Comparison of ENCODE assay signal across 8 mouse cellular contexts in the genomic region with DNA sequence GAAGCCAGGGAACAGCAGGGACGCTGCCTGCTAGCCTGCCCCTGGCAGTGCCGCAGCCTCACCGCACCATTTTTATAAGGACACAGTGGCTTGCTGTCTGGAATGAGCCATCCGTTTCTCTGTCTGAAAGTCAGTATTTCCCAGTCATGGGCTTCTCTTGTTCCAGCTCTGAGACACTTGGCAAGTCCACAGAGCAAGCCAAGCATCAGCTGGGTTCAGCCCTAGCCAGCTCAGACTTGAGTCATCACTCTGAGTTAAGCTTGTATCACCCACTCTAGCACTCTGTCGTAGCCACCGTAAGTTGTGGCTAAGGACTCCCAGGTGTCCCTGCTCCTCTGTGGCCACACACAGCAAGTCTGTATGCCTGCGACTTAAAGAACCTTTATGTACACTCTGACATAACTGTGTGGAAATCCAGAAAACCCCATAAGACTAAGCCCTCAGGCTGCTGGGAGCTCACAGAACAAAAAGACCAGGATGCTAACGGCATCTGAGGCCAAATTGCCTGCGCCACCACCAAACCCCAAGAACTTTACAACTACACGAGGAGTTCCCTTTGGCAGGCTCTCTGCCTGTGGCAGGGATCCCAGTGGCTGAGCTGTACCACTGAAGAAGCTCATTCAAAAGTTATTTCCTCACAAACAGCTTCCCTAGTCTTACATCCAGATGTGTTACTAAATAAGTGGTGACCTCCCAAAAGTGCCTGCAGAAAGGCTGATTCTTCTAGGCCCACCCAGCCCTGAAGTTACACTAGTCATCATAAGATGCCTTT.
DNase-seq lines count a peak whose midpoint lies in the region; ATAC-seq and TF ChIP-seq lines count a peak whose summit lies in the region.

No protein-coding gene starts in this region.

- no peaks in the 10 kb centered on the region for H3K27me3 ChIP-seq in embryonic facial prominence, embryonic 13.5 days
- H3K27me3 ChIP-seq in embryonic facial prominence, embryonic 10.5 days (replicated peaks; ENCODE audit: low read depth, poor library complexity, severe bottlenecking): no peaks in the 10 kb centered on the region
- no peaks in the 10 kb centered on the region for H3K27me3 ChIP-seq in liver, embryonic 11.5 days (replicated peaks; ENCODE audit: control insufficient read depth, insufficient read depth, low read length)
- H3K27me3 ChIP-seq in liver, postnatal 0 days (ENCODE audit: insufficient read depth, low read length): no peaks in the 10 kb centered on the region

- H3K4me3 ChIP-seq in embryonic facial prominence, embryonic 13.5 days: no peak overlapping the region
- H3K4me3 ChIP-seq in embryonic facial prominence, embryonic 10.5 days: no peak overlapping the region
- no peak overlapping the region for H3K4me3 ChIP-seq in liver, embryonic 11.5 days (ENCODE audit: low read depth, low read length)
- no peak overlapping the region for H3K4me3 ChIP-seq in liver, postnatal 0 days (ENCODE audit: low read depth, low read length)

- DNase-seq in embryonic facial prominence, embryonic 10.5 days (ENCODE audit: low spot score): no peak
- peak; percentile 71 for DNase-seq in urinary bladder, postnatal 14 days (ENCODE audit: low spot score)
- DNase-seq in urinary bladder, adult 2 months (ENCODE audit: low spot score): no peak
- peak; percentile 44 to 55 for DNase-seq in left cerebral cortex, postnatal 14 days (ENCODE audit: low spot score in 2 of 2)
- peak; percentile 41 for DNase-seq in right cerebral cortex, postnatal 4 days
- DNase-seq in liver, embryonic 11.5 days (ENCODE audit: low spot score): no peak
- DNase-seq in liver, postnatal 0 days: no peak

- no peaks in the 10 kb centered on the region for H3K9me3 ChIP-seq in embryonic facial prominence, embryonic 13.5 days
- no peaks in the 10 kb centered on the region for H3K9me3 ChIP-seq in embryonic facial prominence, embryonic 10.5 days
- no peaks in the 10 kb centered on the region for H3K9me3 ChIP-seq in liver, embryonic 11.5 days (ENCODE audit: control insufficient read depth, low read length)
- H3K9me3 ChIP-seq in liver, postnatal 0 days (ENCODE audit: low read length): no peaks in the 10 kb centered on the region

- no peak overlapping the region for H3K9ac ChIP-seq in embryonic facial prominence, embryonic 13.5 days
- H3K9ac ChIP-seq in liver, embryonic 11.5 days (ENCODE audit: low read depth, low read length): no peak overlapping the region
- no peak overlapping the region for H3K9ac ChIP-seq in liver, postnatal 0 days (replicated peaks)

- no peak for TF ChIP-seq EP300 in liver, postnatal 0 days (IDR thresholded peaks at IDR 0.05; ENCODE audit: low read depth)

- WGBS in embryonic facial prominence, embryonic 13.5 days: 70% methylated on average over 10 of the region's 10 CpGs
- WGBS in embryonic facial prominence, embryonic 10.5 days: 90% methylated on average over 10 of the region's 10 CpGs
- WGBS in liver, embryonic 11.5 days: 82% methylated on average over 10 of the region's 10 CpGs
- 76% methylated on average over 10 of the region's 10 CpGs for WGBS in liver, postnatal 0 days (ENCODE audit: insufficient replicate concordance)

- peaks cover 6% of the 10 kb centered on the region; the same call in 1 of the 2 replicates for H3K36me3 ChIP-seq in embryonic facial prominence, embryonic 13.5 days
- H3K36me3 ChIP-seq in embryonic facial prominence, embryonic 10.5 days (replicated peaks): peaks cover 21% of the 10 kb centered on the region
- no peaks in the 10 kb centered on the region for H3K36me3 ChIP-seq in liver, embryonic 11.5 days (ENCODE audit: control insufficient read depth, insufficient read depth, low read length)
- no peaks in the 10 kb centered on the region for H3K36me3 ChIP-seq in liver, postnatal 0 days (replicated peaks; ENCODE audit: insufficient read depth, low read length)

- H3K4me1 ChIP-seq in embryonic facial prominence, embryonic 13.5 days: peaks cover 38% of the 10 kb centered on the region
- peaks cover 8% of the 10 kb centered on the region for H3K4me1 ChIP-seq in embryonic facial prominence, embryonic 10.5 days
- H3K4me1 ChIP-seq in liver, embryonic 11.5 days (replicated peaks; ENCODE audit: control insufficient read depth, insufficient read depth, low read length): no peaks in the 10 kb centered on the region
- no peaks in the 10 kb centered on the region for H3K4me1 ChIP-seq in liver, postnatal 0 days (ENCODE audit: insufficient read depth)

- no peak for ATAC-seq in embryonic facial prominence, embryonic 13.5 days (ENCODE audit: insufficient number of reproducible peaks, insufficient read depth, low FRiP score, low TSS enrichment, low read depth)
- no peak for ATAC-seq in liver, embryonic 11.5 days (replicated peaks; ENCODE audit: low FRiP score)
- no peak for ATAC-seq in liver, postnatal 0 days

- H3K27ac ChIP-seq in embryonic facial prominence, embryonic 13.5 days: peak overlapping the region; percentile 17
- H3K27ac ChIP-seq in embryonic facial prominence, embryonic 10.5 days (replicated peaks): no peak overlapping the region
- no peak overlapping the region for H3K27ac ChIP-seq in liver, embryonic 11.5 days (ENCODE audit: low read depth, low read length)
- H3K27ac ChIP-seq in liver, postnatal 0 days (ENCODE audit: low read depth): no peak overlapping the region

- intact Hi-C loops in left cerebral cortex, postnatal 14 days (cut with DNase I): no loop called here

- no peak for TF ChIP-seq CTCF in liver, postnatal 0 days (IDR thresholded peaks at IDR 0.05; ENCODE audit: low read depth)

- H3K4me2 ChIP-seq in embryonic facial prominence, embryonic 13.5 days: no peak overlapping the region
- H3K4me2 ChIP-seq in liver, embryonic 11.5 days: no peak overlapping the region
- H3K4me2 ChIP-seq in liver, postnatal 0 days (ENCODE audit: low read depth, low read length): no peak overlapping the region

Comparison
In these comparisons a context has a peak if more than half of its experiments do, and no peak if none do; other contexts are left out.
1. DNase-seq: peak in urinary bladder, postnatal 14 days (single experiment), left cerebral cortex, postnatal 14 days (2 of 2) and right cerebral cortex, postnatal 4 days (single experiment); none in embryonic facial prominence, embryonic 10.5 days (single experiment), urinary bladder, adult 2 months (single experiment), liver, embryonic 11.5 days (single experiment) and liver, postnatal 0 days (single experiment).